Mouse (Mus musculus): Measurements from ENCODE around the gene Akr1b8.
A peak's percentile ranks its signal among the peaks of the same experiment; 100 is the strongest.
"Not testable (repeated sequence)": the region's sequence is repeated elsewhere in the genome, so short reads cannot be mapped to it uniquely, and the experiment has no call there.

The Akr1b8 gene

DNA sequence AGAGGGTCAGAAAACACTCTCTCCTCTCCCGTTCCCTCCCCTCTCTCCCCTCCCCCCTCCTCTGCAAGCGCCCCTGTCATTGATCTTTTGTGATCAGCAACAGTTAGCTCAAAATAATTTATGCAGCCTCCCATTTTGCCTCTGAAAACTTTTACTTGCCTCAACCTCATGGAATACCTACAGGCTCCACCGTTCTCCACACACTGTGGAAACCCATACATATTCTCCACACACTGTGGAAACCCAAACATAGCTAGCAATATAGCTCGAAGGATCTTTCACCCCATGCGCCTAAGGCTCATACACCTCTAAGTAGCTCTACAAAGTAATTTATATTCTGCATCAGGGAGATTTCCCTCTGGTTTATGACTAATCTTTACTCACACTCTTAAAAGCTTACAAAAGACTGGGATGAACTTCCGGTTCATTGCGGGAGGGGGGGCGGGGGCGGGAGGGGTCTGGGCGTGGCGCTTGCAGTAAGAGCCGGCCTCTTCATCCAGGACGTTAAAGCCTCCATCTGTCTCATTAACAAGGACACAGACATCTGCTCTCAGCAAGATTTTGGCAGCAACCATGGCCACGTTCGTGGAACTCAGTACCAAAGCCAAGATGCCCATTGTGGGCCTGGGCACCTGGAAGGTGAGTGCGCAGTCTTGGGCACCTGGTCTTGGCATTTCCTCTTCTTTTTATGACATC is at the start of gene Akr1b8:
Gene Akr1b8, plus strand, starts transcription at position 462 of the 696 bp plus-strand sequence.
- peak; percentile 3 for DNase-seq

GRCm38 (mm10) chr6:34304675-34305241 is 49.2 kb upstream of the Akr1b8 start:
- peak; percentile 14 for DNase-seq

DNA sequence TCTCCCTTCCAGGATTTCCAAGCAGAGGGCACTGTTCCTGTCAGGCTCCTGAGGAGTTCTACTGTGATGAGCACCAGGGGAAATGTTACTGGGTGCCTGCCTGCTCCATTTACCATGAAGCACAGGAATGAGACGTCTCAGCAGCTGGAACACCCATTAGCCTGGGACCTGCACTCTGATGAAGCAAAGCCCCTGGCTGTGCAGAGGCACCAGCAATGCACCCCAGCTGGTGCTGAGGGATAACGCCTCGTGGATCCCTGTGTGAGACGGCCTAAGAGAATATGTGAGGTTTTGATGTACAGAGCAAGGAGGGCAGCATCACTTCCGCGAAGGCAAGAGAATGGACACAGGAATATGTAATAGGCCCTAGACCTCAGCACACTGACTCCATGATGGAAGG is 47.1 kb upstream of the Akr1b8 start:
- no peak for DNase-seq

DNA sequence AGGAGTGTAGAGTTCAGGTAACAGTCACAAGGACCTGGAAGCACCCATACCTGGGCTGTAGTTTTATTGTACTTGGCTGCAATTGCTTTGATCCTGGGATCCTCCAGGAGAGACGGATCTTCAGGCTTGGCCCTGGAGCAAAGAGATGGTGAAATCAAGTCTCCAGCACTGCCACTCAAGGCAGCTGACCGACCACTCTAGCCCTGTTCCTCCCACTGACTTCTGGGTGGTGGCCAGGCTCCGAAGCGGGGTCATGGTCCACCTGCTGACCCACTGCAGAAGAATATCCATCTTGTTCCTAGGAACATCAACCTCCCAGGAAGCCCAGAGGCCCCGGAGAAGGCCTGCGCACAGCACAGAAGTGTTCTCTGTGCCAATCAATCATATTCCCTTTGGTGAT is 44.4 kb upstream of the Akr1b8 start:
- no peak for DNase-seq

DNA sequence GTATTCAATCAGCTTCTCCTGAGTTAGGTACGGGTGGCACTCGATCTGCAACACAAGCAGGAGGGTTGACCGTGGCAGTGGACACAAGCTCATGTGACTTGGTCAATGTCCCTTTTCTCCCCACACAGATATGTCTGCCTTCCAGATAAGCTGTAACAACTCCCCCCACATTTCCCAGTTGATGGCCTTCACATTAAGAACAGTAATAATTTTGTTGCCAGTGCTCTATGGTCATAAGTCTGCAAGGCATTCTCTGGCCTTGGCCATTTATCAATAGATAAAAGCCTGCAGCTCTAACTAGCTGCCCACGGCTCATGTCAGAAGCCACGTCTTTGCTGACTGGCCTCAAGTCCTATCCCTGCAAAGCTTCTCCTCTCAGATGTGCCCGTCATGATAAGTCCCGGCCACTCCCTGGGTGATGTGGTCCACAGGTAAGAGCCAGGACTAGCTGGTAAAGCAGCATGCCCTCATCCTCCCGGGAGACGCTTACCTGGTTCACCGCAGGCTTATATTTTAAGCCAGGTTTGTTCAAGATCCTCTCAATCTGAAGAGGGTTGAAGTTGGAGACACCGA is 43.8 kb upstream of the Akr1b8 start:
- DNase-seq, result no peak

- no peak for DNase-seq
Observed at GRCm38 (mm10) chr6:34313386-34313785, 40.5 kb upstream of the Akr1b8 start.

GRCm38 (mm10) chr6:34313921-34314320 is 40.0 kb upstream of the Akr1b8 start:
- DNase-seq, result peak; percentile 6

DNA sequence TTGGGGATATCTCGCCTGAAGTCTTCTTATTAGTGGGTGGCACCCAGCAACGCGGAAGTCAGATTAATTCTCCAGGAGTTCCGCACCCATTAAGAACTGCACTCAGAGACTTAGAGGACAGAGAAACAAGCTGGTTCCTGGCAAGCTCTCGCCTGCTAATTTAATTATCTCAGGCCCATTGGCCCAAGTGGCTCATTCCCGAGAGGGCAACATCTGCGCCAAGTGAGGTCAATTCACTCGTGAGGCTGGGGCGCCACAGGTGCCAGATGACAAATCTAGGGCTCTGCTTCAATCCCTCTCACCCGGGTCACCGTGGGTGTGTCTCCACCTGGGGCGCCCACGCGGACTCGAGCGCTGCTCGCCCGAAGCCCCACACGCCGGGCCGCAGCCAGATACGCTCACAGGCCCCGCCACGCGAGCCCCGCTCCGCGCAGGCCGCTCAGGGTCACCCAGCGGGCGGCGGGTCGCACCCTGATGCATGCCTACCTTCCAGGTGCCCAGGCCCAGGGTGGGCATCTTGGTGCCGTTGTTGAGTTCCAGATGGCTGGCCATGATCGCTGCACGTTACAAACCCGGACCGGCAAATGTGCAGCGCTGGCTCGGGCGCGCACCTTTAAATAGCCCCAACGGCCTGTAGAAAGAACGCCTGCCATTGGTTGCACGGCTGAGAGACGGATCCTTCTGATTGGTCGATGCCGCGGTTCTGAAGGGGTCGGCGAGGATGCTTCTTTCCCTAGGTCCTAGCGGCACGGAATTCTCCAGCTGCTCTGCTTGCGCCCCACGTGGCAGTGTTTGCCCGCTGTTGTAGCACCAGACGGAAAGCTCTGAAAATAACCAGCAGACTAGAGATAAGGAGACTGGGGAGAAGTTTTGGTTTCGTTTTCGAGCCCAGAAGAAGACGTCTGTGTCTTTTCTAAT is 36.8 kb upstream of the Akr1b8 start, which contains the start of gene Akr1b3:
Gene Akr1b3, minus strand, starts transcription at position 625 of the 918 bp plus-strand sequence.
- DNase-seq, result peak; percentile 83

DNA sequence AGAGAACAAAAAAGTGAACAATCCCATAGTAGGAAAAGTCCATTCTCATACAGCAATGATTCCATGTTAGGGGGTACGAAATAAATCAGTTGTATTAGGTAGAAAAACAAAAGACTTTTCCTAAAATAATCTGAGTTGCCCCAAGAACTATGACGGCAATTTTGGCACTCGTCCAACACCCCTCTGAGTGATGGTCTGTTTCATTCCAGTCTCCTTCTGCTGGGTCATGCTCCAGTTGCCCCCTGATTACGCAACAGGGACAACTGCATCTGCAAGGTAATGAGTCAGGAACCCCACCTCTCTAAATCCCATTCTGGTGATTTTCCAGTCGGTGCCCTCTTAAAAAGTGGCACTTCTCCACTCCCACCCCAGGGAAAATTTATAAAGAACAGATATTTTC is 35.7 kb upstream of the Akr1b8 start:
- peak; percentile 25 for DNase-seq

DNA sequence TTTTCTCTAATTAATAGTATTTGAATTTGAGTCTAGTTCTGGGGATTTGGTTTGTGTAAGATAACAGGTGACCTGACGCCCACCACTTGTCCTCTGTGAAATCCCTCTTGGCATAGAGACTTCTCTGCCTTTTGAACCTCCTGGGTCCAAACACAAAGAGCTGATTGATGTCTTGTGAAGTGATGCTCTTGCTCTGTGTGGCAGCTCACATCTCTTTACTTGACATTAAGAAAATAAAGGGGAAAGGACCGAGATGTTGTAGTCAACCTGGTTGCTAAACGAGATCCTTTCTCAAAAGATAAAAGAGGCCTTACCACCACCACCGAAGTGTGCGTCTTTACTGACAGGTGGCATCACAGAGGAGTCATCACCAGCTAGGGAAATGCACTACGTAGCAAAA is 35.3 kb upstream of the Akr1b8 start:
- DNase-seq, result no peak

GRCm38 (mm10) chr6:34322121-34322520 is 31.8 kb upstream of the Akr1b8 start:
- no peak for DNase-seq

GRCm38 (mm10) chr6:34331379-34331778 is 22.5 kb upstream of the Akr1b8 start:
- DNase-seq, result no peak

- not testable (repeated sequence) for DNase-seq
Observed at GRCm38 (mm10) chr6:34331804-34332203, 22.1 kb upstream of the Akr1b8 start.

DNA sequence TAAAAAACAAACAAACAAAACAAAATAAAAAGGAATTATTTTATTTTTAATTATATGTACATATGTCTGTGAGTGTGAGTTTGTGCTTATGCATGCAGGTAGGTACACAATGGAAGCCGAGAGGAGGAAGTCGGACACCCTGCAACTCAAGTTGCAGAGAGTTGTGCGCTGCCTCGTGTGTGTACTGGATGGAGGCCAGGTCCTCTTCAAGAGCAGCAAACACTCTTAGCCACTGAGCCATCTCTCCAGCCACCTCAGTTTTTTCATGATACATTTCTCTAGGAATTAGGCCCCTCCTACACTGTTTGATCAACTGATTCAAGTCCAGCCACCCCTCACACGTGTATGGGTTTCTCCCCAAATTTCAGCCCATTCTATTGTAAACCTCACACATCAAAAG is 19.2 kb upstream of the Akr1b8 start:
- DNase-seq, result no peak

DNA sequence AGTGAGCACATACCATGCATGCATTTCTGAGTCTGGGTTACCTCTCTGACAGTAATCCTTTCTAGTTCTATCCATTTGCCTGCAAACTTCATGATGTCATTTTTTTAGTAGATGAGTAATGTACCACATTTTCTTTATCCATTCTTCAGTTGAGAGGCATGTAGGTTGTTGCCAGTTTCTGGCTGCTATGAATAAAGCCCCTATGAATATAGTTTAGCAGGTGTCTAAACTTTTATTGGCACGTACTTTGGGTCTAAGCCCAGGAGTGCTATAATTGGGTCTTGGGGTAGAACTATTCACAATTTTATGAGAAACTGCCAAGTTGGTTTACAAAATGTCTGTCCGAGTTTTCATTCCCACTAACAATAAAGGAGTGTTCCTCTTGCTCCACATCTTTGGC is 16.1 kb upstream of the Akr1b8 start:
- DNase-seq, result no peak

GRCm38 (mm10) chr6:34341991-34342390 is 11.9 kb upstream of the Akr1b8 start:
- no peak for DNase-seq

GRCm38 (mm10) chr6:34342476-34342875 is 11.4 kb upstream of the Akr1b8 start:
- DNase-seq, result no peak

DNA sequence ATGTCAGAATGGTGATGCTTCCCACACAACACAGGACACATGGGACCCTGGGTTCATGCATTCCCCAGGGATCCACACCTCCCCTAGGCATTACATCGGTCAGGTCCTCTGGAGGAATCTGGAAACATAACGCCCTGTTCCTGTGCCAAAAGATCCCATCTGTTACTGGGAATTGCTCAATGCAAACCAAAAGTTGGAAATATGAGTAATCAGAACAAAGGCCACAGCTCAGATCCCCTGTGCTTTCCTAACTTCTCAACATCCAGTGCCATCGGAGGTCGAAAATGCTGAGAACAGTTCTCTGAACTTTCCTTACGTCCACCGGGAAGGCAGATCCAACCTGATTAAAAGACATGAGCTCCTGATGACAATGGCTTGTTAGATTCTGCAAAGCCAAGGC is 10.5 kb upstream of the Akr1b8 start:
- DNase-seq, result no peak

GRCm38 (mm10) chr6:34344135-34344850 is 9.6 kb upstream of the Akr1b8 start:
- no peak for DNase-seq

- DNase-seq, result peak; percentile 13
Observed at GRCm38 (mm10) chr6:34344935-34345334, 9.0 kb upstream of the Akr1b8 start.

DNA sequence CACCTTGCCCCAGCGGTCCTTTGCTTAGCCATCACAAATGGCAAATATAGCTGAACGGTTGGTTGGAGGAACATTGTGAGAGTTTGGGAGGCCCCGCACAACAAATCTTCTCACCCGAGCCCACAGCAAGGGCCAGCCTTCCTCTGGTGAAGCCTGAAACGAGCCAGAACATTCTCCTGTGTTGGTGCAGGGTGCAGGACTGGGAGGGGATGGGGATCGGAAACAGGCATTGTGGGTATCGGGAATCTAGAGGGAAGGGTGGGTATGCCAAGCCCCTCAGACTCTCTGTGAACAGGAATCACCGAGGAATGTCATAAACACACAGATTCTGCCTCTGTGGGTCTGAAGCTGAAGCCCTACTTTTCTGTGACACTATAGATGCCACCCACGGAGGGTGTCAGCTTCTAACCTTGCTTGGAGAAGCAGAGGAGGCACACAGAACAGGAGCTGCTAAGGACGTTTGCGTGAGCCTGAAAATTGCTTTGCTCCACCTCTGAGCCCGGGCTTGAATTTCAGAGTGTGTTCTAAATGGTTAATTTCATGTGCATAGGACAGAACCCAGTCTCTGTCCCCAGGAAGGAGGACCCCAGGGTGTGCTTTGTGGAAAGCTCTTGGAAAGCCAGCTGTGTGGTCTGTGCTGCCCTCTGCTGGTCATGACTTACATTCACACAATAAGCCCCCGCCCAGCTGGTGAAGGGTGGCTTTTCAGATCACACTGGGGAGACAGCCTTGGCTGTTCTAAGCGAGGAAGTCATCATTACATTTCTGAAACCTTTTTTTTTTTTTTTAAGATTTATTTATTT is 7.6 kb upstream of the Akr1b8 start:
- DNase-seq, result peak; percentile 65

Data from kidney, adult 18-20 months (tissue).